ENCODE assay signal across 47 mouse cellular contexts in genomic region chr5:87951836-87952235, GRCm38 (mm10). TPM values are rescaled to one million over a fixed set of nuclear protein-coding genes. Genes with fewer than 3 reads are reported as not detected.
"Had no signal": no experiment of that assay in that cellular context is flagged by ENCODE, and none has a peak within 500 bp of the region (broad histone marks: within the 10 kb centered on the region; RNA-seq: fewer than 3 reads in every experiment).

No protein-coding gene starts in this region.

- H3K36me3 ChIP-seq: limb, embryonic 10.5 days; limb, embryonic 12.5 days; limb, embryonic 13.5 days; limb, embryonic 15.5 days; liver, embryonic 12.5 days; liver, embryonic 13.5 days; liver, embryonic 15.5 days; lung, embryonic 15.5 days; midbrain, embryonic 10.5 days; midbrain, embryonic 12.5 days; midbrain, embryonic 13.5 days; midbrain, embryonic 15.5 days; neural tube, embryonic 12.5 days had no signal

- H3K27me3 ChIP-seq: limb, embryonic 12.5 days; limb, embryonic 13.5 days; limb, embryonic 15.5 days; liver, embryonic 12.5 days; liver, embryonic 13.5 days; liver, embryonic 15.5 days; lung, embryonic 15.5 days; megakaryocyte, embryonic 14.5 days; midbrain, embryonic 12.5 days; midbrain, embryonic 13.5 days; midbrain, embryonic 15.5 days; neural tube, embryonic 12.5 days had no signal

- H3K27ac ChIP-seq: limb, embryonic 10.5 days; limb, embryonic 12.5 days; limb, embryonic 13.5 days; limb, embryonic 15.5 days; liver, embryonic 12.5 days; liver, embryonic 13.5 days; liver, embryonic 14.5 days; liver, embryonic 15.5 days; lung, embryonic 15.5 days; macrophage; midbrain, embryonic 10.5 days; midbrain, embryonic 12.5 days; midbrain, embryonic 13.5 days; midbrain, embryonic 15.5 days; neural tube, embryonic 12.5 days had no signal

- DNase-seq: left cerebral cortex, postnatal 4 days; liver; liver, embryonic 13.5 days; liver, postnatal 0 days; lung, adult 18-20 months; lung, adult 2 months; lung, embryonic 14.5 days; lung, postnatal 10 days; lung, postnatal 14 days; lung, postnatal 36 days; lung, postnatal 4 days; midbrain, embryonic 14.5 days had no signal

- H3K9ac ChIP-seq: limb, embryonic 12.5 days; limb, embryonic 13.5 days; limb, embryonic 15.5 days; liver, embryonic 12.5 days; liver, embryonic 13.5 days; liver, embryonic 14.5 days; liver, embryonic 15.5 days; liver, postnatal 0 days; lung, embryonic 14.5 days; lung, embryonic 15.5 days; midbrain, embryonic 12.5 days; midbrain, embryonic 13.5 days; midbrain, embryonic 15.5 days; neural tube, embryonic 12.5 days had no signal

- H3K4me1 ChIP-seq: limb, embryonic 10.5 days; limb, embryonic 12.5 days; limb, embryonic 13.5 days; limb, embryonic 15.5 days; liver, embryonic 12.5 days; liver, embryonic 13.5 days; liver, embryonic 15.5 days; lung, embryonic 15.5 days; megakaryocyte, embryonic 14.5 days; midbrain, embryonic 10.5 days; midbrain, embryonic 12.5 days; midbrain, embryonic 13.5 days; midbrain, embryonic 15.5 days; neural tube, embryonic 12.5 days had no signal

- H3K4me3 ChIP-seq: limb, embryonic 10.5 days; limb, embryonic 12.5 days; limb, embryonic 13.5 days; limb, embryonic 15.5 days; liver, embryonic 12.5 days; liver, embryonic 13.5 days; liver, embryonic 15.5 days; lung, embryonic 15.5 days; megakaryocyte, embryonic 14.5 days; midbrain, embryonic 10.5 days; midbrain, embryonic 12.5 days; midbrain, embryonic 13.5 days; midbrain, embryonic 15.5 days; myocyte; neural tube, embryonic 12.5 days had no signal

RNA-seq across cellular contexts. Expression of gene 2310003L06Rik, which starts 17.4 kb away (rescaled TPM):
- total RNA-seq: left cerebral cortex, postnatal 10 days; left cerebral cortex, postnatal 14 days; left cerebral cortex, postnatal 25 days; left cerebral cortex, postnatal 36 days; liver, adult 2 months; megakaryocyte progenitor cell, adult 5-6 weeks; megakaryocyte, adult 5-6 weeks; megakaryocyte-erythroid progenitor cell, adult 5-6 weeks; midbrain, postnatal 0 days; monocyte, adult 5-6 weeks had no signal
- polyA plus RNA-seq: limb, embryonic 10.5 days; limb, embryonic 11.5 days; limb, embryonic 12.5 days; limb, embryonic 13.5 days; limb, embryonic 14.5 days; limb, embryonic 15.5 days; liver, adult 2 months; liver, embryonic 11.5 days; liver, embryonic 12.5 days; liver, embryonic 13.5 days; liver, embryonic 14.5 days; liver, embryonic 15.5 days; liver, embryonic 16.5 days; liver, postnatal 0 days; lung, adult 2 months; lung, embryonic 14.5 days; lung, embryonic 15.5 days; lung, embryonic 16.5 days; lung, postnatal 0 days; macrophage; midbrain, embryonic 10.5 days; midbrain, embryonic 11.5 days; midbrain, embryonic 12.5 days; midbrain, embryonic 13.5 days; midbrain, embryonic 14.5 days; midbrain, embryonic 15.5 days; midbrain, embryonic 16.5 days; myocyte; neural tube, embryonic 11.5 days; neural tube, embryonic 12.5 days had no signal

RNA-seq across cellular contexts. Expression of gene Gm28434, which starts 17.5 kb away (rescaled TPM):
- total RNA-seq: left cerebral cortex, postnatal 10 days; left cerebral cortex, postnatal 14 days; left cerebral cortex, postnatal 25 days; left cerebral cortex, postnatal 36 days; left cerebral cortex, postnatal 4 days; liver, adult 2 months; megakaryocyte progenitor cell, adult 5-6 weeks; megakaryocyte, adult 5-6 weeks; megakaryocyte-erythroid progenitor cell, adult 5-6 weeks; midbrain, postnatal 0 days; monocyte, adult 5-6 weeks had no signal
- polyA plus RNA-seq: limb, embryonic 10.5 days; limb, embryonic 11.5 days; limb, embryonic 12.5 days; limb, embryonic 13.5 days; limb, embryonic 14.5 days; limb, embryonic 15.5 days; liver, adult 2 months; liver, embryonic 11.5 days; liver, embryonic 12.5 days; liver, embryonic 13.5 days; liver, embryonic 14.5 days; liver, embryonic 15.5 days; liver, embryonic 16.5 days; liver, postnatal 0 days; lung, adult 2 months; lung, embryonic 14.5 days; lung, embryonic 15.5 days; lung, embryonic 16.5 days; lung, postnatal 0 days; macrophage; midbrain, embryonic 10.5 days; midbrain, embryonic 11.5 days; midbrain, embryonic 12.5 days; midbrain, embryonic 13.5 days; midbrain, embryonic 14.5 days; midbrain, embryonic 15.5 days; midbrain, embryonic 16.5 days; midbrain, postnatal 0 days; myocyte; neural tube, embryonic 11.5 days; neural tube, embryonic 12.5 days had no signal

RNA-seq across cellular contexts. Expression of gene Csn3, which starts 26.5 kb away (rescaled TPM):
- total RNA-seq: left cerebral cortex, postnatal 10 days; left cerebral cortex, postnatal 14 days; left cerebral cortex, postnatal 25 days; left cerebral cortex, postnatal 36 days; left cerebral cortex, postnatal 4 days; liver, adult 2 months; megakaryocyte progenitor cell, adult 5-6 weeks; megakaryocyte, adult 5-6 weeks; megakaryocyte-erythroid progenitor cell, adult 5-6 weeks; midbrain, postnatal 0 days; monocyte, adult 5-6 weeks had no signal
- polyA plus RNA-seq: limb, embryonic 11.5 days; limb, embryonic 12.5 days; limb, embryonic 14.5 days; limb, embryonic 15.5 days; liver, adult 2 months; liver, embryonic 13.5 days; liver, embryonic 14.5 days; liver, embryonic 15.5 days; liver, embryonic 16.5 days; liver, postnatal 0 days; lung, adult 2 months; lung, embryonic 14.5 days; lung, embryonic 15.5 days; lung, embryonic 16.5 days; macrophage; midbrain, embryonic 12.5 days; midbrain, embryonic 13.5 days; midbrain, embryonic 14.5 days; midbrain, embryonic 15.5 days; midbrain, embryonic 16.5 days; midbrain, postnatal 0 days had no signal

RNA-seq across cellular contexts. Expression of gene Cabs1, which starts 27.4 kb away (rescaled TPM):
- total RNA-seq: left cerebral cortex, postnatal 10 days; left cerebral cortex, postnatal 14 days; left cerebral cortex, postnatal 25 days; left cerebral cortex, postnatal 36 days; left cerebral cortex, postnatal 4 days; liver, adult 2 months; megakaryocyte progenitor cell, adult 5-6 weeks; megakaryocyte, adult 5-6 weeks; megakaryocyte-erythroid progenitor cell, adult 5-6 weeks; midbrain, postnatal 0 days; monocyte, adult 5-6 weeks had no signal
- polyA plus RNA-seq: limb, embryonic 10.5 days; limb, embryonic 11.5 days; limb, embryonic 12.5 days; limb, embryonic 13.5 days; limb, embryonic 14.5 days; limb, embryonic 15.5 days; liver, adult 2 months; liver, embryonic 11.5 days; liver, embryonic 12.5 days; liver, embryonic 13.5 days; liver, embryonic 14.5 days; liver, embryonic 15.5 days; liver, embryonic 16.5 days; liver, postnatal 0 days; lung, adult 2 months; lung, embryonic 14.5 days; lung, embryonic 15.5 days; lung, embryonic 16.5 days; lung, postnatal 0 days; macrophage; midbrain, embryonic 10.5 days; midbrain, embryonic 11.5 days; midbrain, embryonic 12.5 days; midbrain, embryonic 13.5 days; midbrain, embryonic 14.5 days; midbrain, embryonic 15.5 days; midbrain, embryonic 16.5 days; midbrain, postnatal 0 days; myocyte; neural tube, embryonic 11.5 days; neural tube, embryonic 12.5 days had no signal

RNA-seq across cellular contexts. Expression of gene Smr3a, which starts 50.5 kb away (rescaled TPM):
- total RNA-seq: left cerebral cortex, postnatal 10 days; left cerebral cortex, postnatal 14 days; left cerebral cortex, postnatal 25 days; left cerebral cortex, postnatal 36 days; left cerebral cortex, postnatal 4 days; liver, adult 2 months; megakaryocyte progenitor cell, adult 5-6 weeks; megakaryocyte, adult 5-6 weeks; megakaryocyte-erythroid progenitor cell, adult 5-6 weeks; midbrain, postnatal 0 days; monocyte, adult 5-6 weeks had no signal
- polyA plus RNA-seq: limb, embryonic 10.5 days; limb, embryonic 11.5 days; limb, embryonic 12.5 days; limb, embryonic 13.5 days; limb, embryonic 14.5 days; limb, embryonic 15.5 days; liver, adult 2 months; liver, embryonic 11.5 days; liver, embryonic 12.5 days; liver, embryonic 13.5 days; liver, embryonic 14.5 days; liver, embryonic 15.5 days; liver, embryonic 16.5 days; liver, postnatal 0 days; lung, adult 2 months; lung, embryonic 14.5 days; lung, embryonic 15.5 days; lung, embryonic 16.5 days; lung, postnatal 0 days; macrophage; midbrain, embryonic 10.5 days; midbrain, embryonic 11.5 days; midbrain, embryonic 12.5 days; midbrain, embryonic 13.5 days; midbrain, embryonic 14.5 days; midbrain, embryonic 15.5 days; midbrain, embryonic 16.5 days; midbrain, postnatal 0 days; myocyte; neural tube, embryonic 11.5 days; neural tube, embryonic 12.5 days had no signal
